Mouse (Mus musculus): ENCODE results near the gene Fto.

DNA sequence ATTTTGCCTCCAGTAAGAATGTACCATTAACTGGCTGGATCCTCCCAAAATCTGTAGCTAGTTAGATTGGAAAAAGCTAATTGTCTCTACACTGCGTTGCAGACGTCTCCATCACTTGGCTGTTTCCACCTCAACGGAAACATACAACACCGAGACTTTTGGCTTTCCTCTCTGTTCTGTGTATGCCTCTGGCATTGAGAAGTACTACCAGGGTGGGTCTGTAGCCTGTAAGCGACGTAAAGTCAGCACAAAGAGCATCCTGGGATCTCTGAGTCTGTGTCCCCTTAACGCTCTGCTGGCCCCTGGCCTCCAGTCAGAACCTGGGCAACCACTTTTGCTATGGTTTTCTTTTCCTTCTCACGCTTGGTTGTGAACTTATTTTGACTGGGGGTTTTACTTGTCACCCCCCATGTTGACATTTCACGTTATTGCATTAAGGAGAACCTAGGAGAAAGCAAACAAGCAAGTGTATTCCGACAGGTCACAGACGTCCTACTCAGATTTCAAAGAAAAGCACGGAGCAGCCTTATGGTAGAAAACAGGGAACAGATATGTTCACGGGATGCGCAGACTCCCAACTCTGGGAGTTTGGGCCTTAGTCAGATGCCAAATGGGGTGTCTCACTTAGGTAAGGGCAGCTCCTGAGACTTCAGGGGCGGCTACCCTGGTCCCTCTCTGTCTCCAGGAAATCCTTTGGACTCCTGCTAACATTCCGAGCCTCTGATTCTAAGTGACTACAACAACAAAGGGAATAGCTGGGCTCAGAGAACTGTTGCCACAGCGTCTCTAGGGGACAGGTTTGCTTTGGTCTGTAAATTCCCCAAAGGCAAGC lies 263.0 kb downstream of the Fto start:
- TF ChIP-seq TAL1 (conservative IDR thresholded peaks at IDR 0.05; ENCODE audit: low read depth, low read length), result no peak
- no peak for TF ChIP-seq CTCF (IDR thresholded peaks at IDR 0.05; ENCODE audit: low read depth, low read length)
- TF ChIP-seq GATA1 (IDR thresholded peaks at IDR 0.05; ENCODE audit: borderline replicate concordance, low read length), result no peak
- TF ChIP-seq POLR2AphosphoS5 (IDR thresholded peaks at IDR 0.05; ENCODE audit: insufficient replicate concordance, low read depth, low read length), result no peak
- TF ChIP-seq GATA2 (IDR thresholded peaks at IDR 0.05; ENCODE audit: borderline replicate concordance, low read depth, low read length), result no peak

Data from G1E (cell line).